In the genomic region with DNA sequence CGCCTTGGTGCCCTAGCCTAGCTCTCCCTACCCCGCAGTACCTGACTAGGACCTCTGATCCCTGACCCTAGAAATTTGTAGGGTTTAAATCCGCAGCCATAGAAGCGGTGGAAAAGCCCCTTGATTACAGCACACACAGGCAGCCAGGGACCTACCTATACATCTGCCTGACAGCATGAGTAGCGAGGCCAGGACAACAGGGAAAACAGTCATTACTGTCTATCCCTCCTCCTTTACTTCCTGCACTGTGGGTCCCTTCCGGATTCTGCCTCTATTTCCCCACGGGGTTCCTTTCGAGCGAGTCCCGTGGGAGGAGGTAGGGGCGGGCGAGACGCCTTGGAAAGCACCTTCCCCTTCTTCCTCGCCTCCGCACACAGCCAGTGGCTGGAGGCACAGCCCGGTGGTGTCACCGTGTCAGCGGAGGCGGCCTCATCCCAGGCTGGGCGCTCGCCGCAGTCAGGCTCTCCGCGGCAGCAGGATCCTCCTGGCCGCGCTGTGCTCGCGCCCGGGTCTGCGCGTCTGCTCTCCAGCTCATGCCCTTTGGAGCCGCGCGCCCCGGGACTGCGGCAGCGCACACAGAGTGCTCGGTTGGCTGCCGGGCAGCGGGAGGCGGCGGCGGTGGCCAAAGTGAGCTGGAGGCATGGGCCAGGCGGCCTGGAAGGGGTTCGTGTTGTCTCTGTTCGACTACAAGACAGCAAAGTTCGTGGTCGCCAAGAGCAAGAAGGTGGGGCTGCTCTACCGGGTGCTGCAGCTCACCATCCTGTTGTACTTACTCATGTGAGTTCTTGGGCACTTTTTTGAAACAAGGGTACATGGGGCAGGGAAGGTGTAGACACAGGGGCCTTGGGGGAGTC, we compare ENCODE assay signal across 8 mouse cellular contexts. TPM values are rescaled to one million over a fixed set of nuclear protein-coding genes. Genes with fewer than 3 reads are reported as not detected.
DNase-seq lines count a peak whose midpoint lies in the region; ATAC-seq and TF ChIP-seq lines count a peak whose summit lies in the region.

A gene (plus strand): TSS at position 465 of the 854 bp plus-strand sequence.

- peak within 1 kb of the TSS; percentile 39 for H3K9ac ChIP-seq in forebrain, embryonic 15.5 days (replicated peaks)
- H3K9ac ChIP-seq in hindbrain, embryonic 14.5 days: peak within 1 kb of the TSS; percentile 55
- H3K9ac ChIP-seq in midbrain, postnatal 0 days (replicated peaks; ENCODE audit: low read length, poor library complexity, severe bottlenecking): peak within 1 kb of the TSS; percentile 52

- DNase-seq in cerebellum, postnatal 14 days: peak; percentile 32 to 45
- DNase-seq in cerebellum, adult 9-11 months: no peak
- DNase-seq in ZHBTc4 (ENCODE audit: low read depth, low spot score) (peak; percentile 83), liver (peak; percentile 39)
- DNase-seq in hindbrain, embryonic 14.5 days (ENCODE audit: low spot score): peak; percentile 48
- DNase-seq in midbrain, postnatal 0 days (ENCODE audit: low spot score): peak; percentile 34

- ATAC-seq in forebrain, embryonic 15.5 days (replicated peaks): no peak
- peak; percentile 62; the same call in 1 of the 2 replicates for ATAC-seq in hindbrain, embryonic 14.5 days (ENCODE audit: low FRiP score)
- no peak for ATAC-seq in midbrain, postnatal 0 days (ENCODE audit: low FRiP score)
- ATAC-seq in monocyte, adult 5-6 weeks (replicated peaks; ENCODE audit: insufficient number of reproducible peaks, low FRiP score, low TSS enrichment, poor library complexity, severe bottlenecking): no peak

- H3K9me3 ChIP-seq in forebrain, embryonic 15.5 days: no peaks in the 10 kb centered on the region
- H3K9me3 ChIP-seq in hindbrain, embryonic 14.5 days (ENCODE audit: control insufficient read depth, low read length): no peaks in the 10 kb centered on the region
- no peaks in the 10 kb centered on the region for H3K9me3 ChIP-seq in midbrain, postnatal 0 days (ENCODE audit: low read length)

- H3K4me2 ChIP-seq in forebrain, embryonic 15.5 days (replicated peaks): peak within 1 kb of the TSS; percentile 57
- peak within 1 kb of the TSS; percentile 84 for H3K4me2 ChIP-seq in hindbrain, embryonic 14.5 days (replicated peaks)
- peak within 1 kb of the TSS; percentile 66 for H3K4me2 ChIP-seq in midbrain, postnatal 0 days (ENCODE audit: low read depth, low read length, poor library complexity, severe bottlenecking)

- WGBS in forebrain, embryonic 15.5 days: 3% methylated on average over 49 of the region's 49 CpGs
- 2% methylated on average over 49 of the region's 49 CpGs for WGBS in hindbrain, embryonic 14.5 days
- WGBS in midbrain, postnatal 0 days: 4% methylated on average over 49 of the region's 49 CpGs

- peaks cover 23% of the 10 kb centered on the region; the same call in 1 of the 2 replicates for H3K27me3 ChIP-seq in forebrain, embryonic 15.5 days
- H3K27me3 ChIP-seq in hindbrain, embryonic 14.5 days (ENCODE audit: control insufficient read depth, insufficient read depth, low read length): peaks cover 23% of the 10 kb centered on the region
- H3K27me3 ChIP-seq in midbrain, postnatal 0 days (ENCODE audit: insufficient read depth, low read length): peaks cover 11% of the 10 kb centered on the region

- H3K4me3 ChIP-seq in forebrain, embryonic 15.5 days: peak within 1 kb of the TSS; percentile 36
- H3K4me3 ChIP-seq in hindbrain, embryonic 14.5 days (replicated peaks; ENCODE audit: low read length): peak within 1 kb of the TSS; percentile 40
- peak within 1 kb of the TSS; percentile 35 for H3K4me3 ChIP-seq in midbrain, postnatal 0 days (ENCODE audit: low read depth, low read length)

- no peak for TF ChIP-seq CTCF in midbrain, postnatal 0 days (IDR thresholded peaks at IDR 0.05)

- no peak within 1 kb of the TSS for H3K27ac ChIP-seq in forebrain, embryonic 15.5 days (replicated peaks)
- no peak within 1 kb of the TSS for H3K27ac ChIP-seq in hindbrain, embryonic 14.5 days
- no peak within 1 kb of the TSS for H3K27ac ChIP-seq in midbrain, postnatal 0 days (ENCODE audit: low read depth, low read length)

- no peaks in the 10 kb centered on the region for H3K36me3 ChIP-seq in forebrain, embryonic 15.5 days
- no peaks in the 10 kb centered on the region for H3K36me3 ChIP-seq in hindbrain, embryonic 14.5 days (replicated peaks; ENCODE audit: control insufficient read depth, insufficient read depth)
- H3K36me3 ChIP-seq in midbrain, postnatal 0 days (ENCODE audit: insufficient read depth, low read length): no peaks in the 10 kb centered on the region

- H3K4me1 ChIP-seq in forebrain, embryonic 15.5 days: peaks cover 9% of the 10 kb centered on the region
- H3K4me1 ChIP-seq in hindbrain, embryonic 14.5 days (replicated peaks; ENCODE audit: control insufficient read depth, insufficient read depth, low read length): peaks cover 12% of the 10 kb centered on the region; the same call in 1 of the 2 replicates
- no peaks in the 10 kb centered on the region for H3K4me1 ChIP-seq in midbrain, postnatal 0 days (ENCODE audit: insufficient read depth, low read length)

RNA-seq across cellular contexts. Expression of the gene that starts here (rescaled TPM):
- polyA plus RNA-seq in forebrain, embryonic 15.5 days (2015; fragmentation: Nextera tagmentation; extraction: Ambion mirVana): 1.0 and 1.3 TPM in 2 replicates
- polyA plus RNA-seq in hindbrain, embryonic 14.5 days (2014; fragmentation: Nextera tagmentation; extraction: Ambion mirVana): 0.33 and 1.0 TPM in 2 replicates
- total RNA-seq in midbrain, postnatal 0 days (2014; rRNA removed): 1.1 TPM in 1 of 2 replicates, not detected in the other
- polyA plus RNA-seq in midbrain, postnatal 0 days (2015; fragmentation: Nextera tagmentation; extraction: Ambion mirVana): 0.28 and 0.50 TPM in 2 replicates
- 0.32 TPM in 1 of 3 replicates, not detected in the others for total RNA-seq in monocyte, adult 5-6 weeks (2017)
